Mouse (Mus musculus): ENCODE results near the gene Tle4. TPM values are rescaled to one million over a fixed set of nuclear protein-coding genes. Genes with fewer than 3 reads are reported as not detected.

The Tle4 gene
- polyA plus RNA-seq, 1 experiment from 2014 or later = 35.5 TPM

DNA sequence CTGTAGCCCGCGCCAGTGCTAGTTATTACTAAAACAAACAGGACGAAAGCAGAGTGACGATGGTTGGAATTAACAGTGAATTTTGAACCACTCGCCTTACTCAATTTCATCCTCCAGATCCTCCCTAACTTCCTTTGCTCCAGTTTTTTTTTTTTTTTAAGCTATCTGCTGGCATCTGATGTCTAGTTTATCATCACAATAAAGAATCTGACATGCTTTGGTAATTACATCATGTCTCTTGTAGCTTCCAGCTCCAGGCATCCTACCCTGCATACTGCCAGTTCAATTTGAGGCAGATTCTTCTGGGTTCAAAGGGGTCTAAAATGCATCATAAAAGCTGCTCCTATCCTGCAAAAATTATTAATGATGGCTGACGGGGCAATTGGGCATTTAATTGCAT is 181.9 kb downstream of the Tle4 start:
- H3K4me1 ChIP-seq = peaks cover 26% of the 10 kb centered on the region
- WGBS = 58% methylated on average over 6 of the region's 6 CpGs

DNA sequence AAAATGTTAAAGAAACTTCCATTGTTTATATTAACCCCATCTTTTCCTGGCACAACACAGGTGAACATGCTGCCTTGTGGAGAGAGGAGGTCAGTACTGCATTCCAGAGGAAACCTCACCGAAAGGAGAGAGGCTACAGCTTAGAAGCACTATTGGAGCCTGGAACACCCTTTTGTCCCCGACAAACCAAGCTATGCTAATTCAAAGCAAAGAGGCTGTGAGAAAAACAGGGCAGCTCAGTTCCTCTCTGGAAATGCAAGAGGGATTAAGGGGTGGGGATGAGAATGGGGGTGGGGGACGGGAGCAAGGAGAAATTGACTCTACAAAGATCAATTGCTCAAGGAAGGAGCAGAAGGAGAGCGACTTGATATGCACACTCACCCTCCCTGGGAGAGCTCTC is 182.9 kb downstream of the Tle4 start:
- Histone ChIP-seq H3K27me3 (0 out of 2 replicates have a peak, but pooled peaks cover 3% of the 10 kb centered on the region), H3K9me3 (no peaks in the 10 kb centered on the region), H3K9ac (no peak overlapping the region), H3K36me3 (replicated peaks) (no peaks in the 10 kb centered on the region), H3K4me1 (peaks cover 26% of the 10 kb centered on the region), H3K4me3 (replicated peaks) (no peak overlapping the region), H3K27ac (no peak overlapping the region), H3K4me2 (no peak overlapping the region)
- 4% methylated on average over 4 of the region's 4 CpGs for WGBS
- 0 out of 2 replicates have a peak, but pooled peaks have one; percentile 30 for ATAC-seq (ENCODE audit: low FRiP score)

More for the DNA sequence above, 181.9 kb downstream of the Tle4 start:
- no peak for ATAC-seq (ENCODE audit: low FRiP score)
- Histone ChIP-seq H3K27me3 (0 out of 2 replicates have a peak, but pooled peaks cover 3% of the 10 kb centered on the region), H3K9me3 (no peaks in the 10 kb centered on the region), H3K9ac (no peak overlapping the region), H3K4me2 (no peak overlapping the region), H3K36me3 (replicated peaks) (no peaks in the 10 kb centered on the region), H3K4me3 (replicated peaks) (no peak overlapping the region), H3K27ac (no peak overlapping the region)

DNA sequence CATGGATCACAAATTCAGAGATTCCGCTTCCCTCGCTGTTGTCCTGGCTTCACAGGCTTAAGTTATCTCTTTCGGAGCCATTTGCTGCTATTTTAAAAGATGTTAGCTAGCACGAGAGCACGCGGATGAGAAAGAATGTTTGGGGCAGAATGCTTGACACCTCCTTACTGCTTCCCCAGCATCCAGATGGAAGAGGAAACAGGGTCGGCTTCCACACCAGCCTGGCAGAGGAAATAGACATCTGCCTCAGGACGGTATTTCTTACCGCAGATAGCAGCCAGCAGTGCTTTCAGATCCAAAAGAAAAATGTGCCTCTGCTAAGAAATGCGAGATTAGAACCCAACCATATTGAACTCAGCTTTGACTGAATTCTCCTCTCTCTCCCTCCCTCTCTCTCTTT is 191.2 kb downstream of the Tle4 start:
- 85% methylated on average over 10 of the region's 10 CpGs for WGBS
- Histone ChIP-seq H3K9ac (no peak overlapping the region), H3K27me3 (0 out of 2 replicates have a peak, but pooled peaks cover 3% of the 10 kb centered on the region), H3K4me3 (replicated peaks) (no peak overlapping the region), H3K9me3 (no peaks in the 10 kb centered on the region), H3K4me2 (no peak overlapping the region), H3K36me3 (replicated peaks) (no peaks in the 10 kb centered on the region), H3K4me1 (no peaks in the 10 kb centered on the region), H3K27ac (no peak overlapping the region)
- ATAC-seq (ENCODE audit: low FRiP score) = no peak
